Mouse (Mus musculus): ENCODE data around the gene Nhsl2.

Nhsl2 gene

DNA sequence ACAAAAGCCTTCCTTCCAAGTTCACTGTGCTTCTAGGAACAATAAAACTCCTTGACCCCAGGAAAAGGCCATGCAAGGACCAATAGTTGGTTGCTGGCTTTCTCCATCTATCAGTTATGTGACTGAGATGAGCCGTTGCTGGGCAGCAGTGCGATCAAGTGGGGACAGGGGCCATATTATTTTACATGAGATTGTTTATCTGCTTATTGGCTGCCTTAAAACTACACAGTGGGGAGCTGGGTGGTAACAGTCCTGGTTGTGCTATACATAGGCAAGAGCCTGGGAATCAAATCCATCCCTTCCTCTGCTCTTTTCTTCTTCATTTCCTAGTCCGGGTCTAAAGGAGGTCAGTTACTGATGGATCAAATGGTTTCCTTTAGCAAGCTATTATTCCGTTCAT is 53.4 kb downstream of the Nhsl2 start:
- no peak for DNase-seq (ENCODE audit: low spot score in 2 of 2)

DNA sequence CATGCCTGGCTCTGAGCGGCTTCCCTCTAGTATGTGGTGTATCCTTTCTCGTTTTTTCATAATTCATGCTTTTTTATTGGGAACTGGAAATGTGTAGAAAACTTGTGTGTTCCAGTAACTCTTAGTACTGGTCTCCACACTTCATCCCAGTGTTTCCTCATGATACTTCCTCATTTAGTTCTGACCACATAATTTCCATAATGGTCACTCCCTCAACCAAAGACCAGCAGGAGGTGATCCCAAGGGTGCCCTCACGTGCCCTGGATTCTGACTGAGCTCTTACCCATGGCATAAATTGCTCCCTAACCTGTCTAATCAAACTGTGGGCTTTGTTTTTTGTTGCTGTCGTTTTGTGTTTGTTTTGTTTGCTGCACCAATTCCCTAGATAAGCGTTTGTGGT is 58.1 kb downstream of the Nhsl2 start:
- no peak for DNase-seq (ENCODE audit: low spot score in 2 of 2)

DNA sequence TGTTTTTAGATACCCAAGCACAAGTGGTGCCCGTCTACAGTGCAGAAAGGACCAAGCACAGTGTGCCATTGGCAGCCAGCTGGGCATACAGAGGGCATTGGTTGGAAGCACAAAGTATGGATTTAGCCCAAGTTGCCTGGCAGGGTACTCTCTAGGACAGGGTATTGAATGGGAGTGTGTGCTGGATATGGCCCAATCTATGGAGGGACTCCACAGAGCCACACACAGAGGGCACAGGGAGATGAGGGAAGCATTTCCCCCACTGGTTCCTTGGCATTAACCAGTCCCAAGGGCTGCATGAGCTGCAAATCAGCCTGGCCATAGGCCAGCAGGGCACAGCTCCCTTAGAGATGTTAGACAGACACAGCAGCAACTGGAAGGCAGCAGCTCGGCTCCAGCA is 79.9 kb downstream of the Nhsl2 start:
- DNase-seq (ENCODE audit: low spot score in 2 of 2), result no peak

DNA sequence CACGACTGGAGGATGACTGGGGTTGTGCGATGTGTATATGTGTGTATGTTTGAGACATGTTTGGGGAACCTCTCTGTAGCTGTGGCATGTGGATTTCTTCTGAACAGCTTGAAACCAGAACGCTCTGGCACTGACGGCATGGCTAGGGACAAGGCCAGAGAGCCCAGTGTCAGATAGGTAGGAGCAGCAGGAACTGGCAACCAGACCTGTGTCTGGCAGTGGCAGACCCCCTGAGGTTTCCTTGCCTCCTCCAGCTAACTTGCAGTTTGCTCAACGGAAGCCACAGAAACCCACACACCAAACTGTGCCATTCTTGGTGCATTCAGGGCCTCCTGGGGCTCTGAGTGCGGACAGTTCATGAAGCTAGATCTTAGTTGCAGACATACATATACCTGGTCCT is 81.1 kb downstream of the Nhsl2 start:
- DNase-seq (ENCODE audit: low spot score in 2 of 2), result no peak

DNA sequence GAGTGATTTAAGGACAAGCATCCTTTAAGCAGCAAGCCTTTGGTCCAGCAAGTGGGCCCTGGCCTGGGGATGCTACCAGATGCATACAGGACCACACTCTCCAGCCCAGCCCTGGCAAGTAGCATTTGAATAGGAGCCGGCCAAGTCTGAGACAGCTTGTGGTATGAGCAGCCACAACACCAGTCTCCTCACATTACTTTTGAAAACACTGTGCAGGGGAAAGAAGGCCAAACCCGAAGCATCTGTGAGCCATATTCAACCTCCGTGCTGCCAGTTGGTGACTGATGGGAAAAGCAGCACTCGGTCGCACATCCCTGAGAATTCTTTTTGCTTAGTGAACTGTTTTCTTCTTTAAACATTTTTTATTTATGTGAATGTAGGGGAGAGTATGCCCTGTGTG is 81.8 kb downstream of the Nhsl2 start:
- no peak for DNase-seq (ENCODE audit: low spot score in 2 of 2)

DNA sequence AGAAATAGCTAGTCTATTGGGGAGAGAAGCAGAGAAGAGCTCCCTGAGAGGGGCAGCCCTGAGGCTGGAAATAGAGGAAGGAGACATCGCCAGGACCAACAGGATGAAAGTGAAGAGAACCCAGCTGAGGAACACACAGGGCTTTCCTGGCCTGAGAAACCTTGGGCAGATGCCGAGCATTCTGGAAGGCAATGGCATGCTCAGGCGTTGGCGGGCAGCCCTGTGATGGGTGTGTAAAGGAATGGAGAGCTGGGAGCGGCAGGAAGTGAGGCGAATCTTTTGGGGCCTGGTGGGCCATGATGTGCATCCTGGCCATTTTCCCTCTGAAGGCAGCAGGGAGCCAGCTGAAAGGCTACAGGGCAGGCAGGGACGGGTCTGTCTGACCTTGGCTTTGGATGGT is 83.1 kb downstream of the Nhsl2 start:
- no peak for DNase-seq (ENCODE audit: low spot score in 2 of 2)

DNA sequence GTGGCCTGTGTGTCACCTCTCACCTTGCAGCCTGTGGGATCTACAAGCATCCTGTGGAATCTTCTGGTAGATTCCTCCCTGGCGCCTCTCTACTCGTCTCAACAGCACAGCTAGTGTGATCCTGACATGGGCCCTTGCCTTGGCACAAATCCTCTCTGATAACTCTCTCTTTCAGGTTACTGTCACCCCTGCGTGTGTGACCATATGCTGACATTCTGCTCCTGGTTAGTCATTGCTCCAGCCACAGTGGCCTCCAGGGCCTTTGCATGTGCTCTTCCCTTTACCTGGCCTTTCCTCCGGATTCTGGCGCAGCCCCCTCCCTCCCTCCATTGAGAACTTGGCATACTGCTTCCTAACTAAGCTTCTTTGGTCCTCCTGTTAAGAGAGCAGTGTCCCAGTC is 84.2 kb downstream of the Nhsl2 start:
- no peak for DNase-seq (ENCODE audit: low spot score in 2 of 2)

DNA sequence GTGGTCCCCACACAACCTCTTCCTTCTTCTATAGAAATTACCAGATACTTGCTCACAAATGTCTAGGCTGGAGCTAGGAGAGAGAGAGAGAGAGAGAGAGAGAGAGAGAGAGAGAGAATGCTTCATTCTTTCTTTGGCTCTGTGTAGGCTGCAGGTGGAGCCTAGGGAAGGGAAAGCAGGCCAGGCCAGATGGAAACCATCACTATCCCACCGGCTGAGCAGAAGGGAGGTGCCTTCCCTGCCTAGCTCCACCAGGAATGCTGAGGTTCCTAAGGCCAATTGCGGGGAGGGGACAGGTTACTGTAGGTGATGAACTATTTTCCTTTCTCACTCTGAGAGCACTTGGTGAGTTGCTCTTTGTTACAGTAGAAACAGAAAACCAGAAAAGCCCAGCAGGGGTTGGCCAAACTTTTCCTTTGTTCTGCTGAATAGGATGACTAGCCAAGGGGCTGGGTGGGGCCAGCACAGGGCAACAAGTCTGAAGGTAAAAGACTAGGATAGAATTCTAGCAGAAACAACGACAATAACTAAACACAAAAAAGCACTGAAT is 86.2 kb downstream of the Nhsl2 start:
- DNase-seq (ENCODE audit: low spot score in 2 of 2), result no peak

DNA sequence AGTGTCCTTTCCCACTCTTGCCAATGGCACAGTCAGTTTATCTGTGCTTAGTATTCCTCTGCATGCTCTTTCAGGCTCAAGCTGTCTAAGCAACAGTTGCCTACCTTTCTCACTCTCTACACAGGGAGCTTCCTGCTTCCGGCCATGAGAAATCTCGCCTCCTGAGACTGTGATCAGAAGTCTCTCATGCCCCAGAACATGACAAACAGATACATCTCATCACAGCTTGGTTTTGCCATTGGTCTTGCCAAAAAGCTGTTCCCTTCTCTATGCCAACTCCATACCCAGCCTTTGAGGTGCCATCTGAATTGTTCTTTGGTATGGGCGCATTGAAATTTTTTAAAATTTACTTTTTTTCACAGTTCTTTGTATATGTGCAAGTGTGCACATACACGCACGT is 90.3 kb downstream of the Nhsl2 start:
- DNase-seq (ENCODE audit: low spot score in 2 of 2), result no peak

DNA sequence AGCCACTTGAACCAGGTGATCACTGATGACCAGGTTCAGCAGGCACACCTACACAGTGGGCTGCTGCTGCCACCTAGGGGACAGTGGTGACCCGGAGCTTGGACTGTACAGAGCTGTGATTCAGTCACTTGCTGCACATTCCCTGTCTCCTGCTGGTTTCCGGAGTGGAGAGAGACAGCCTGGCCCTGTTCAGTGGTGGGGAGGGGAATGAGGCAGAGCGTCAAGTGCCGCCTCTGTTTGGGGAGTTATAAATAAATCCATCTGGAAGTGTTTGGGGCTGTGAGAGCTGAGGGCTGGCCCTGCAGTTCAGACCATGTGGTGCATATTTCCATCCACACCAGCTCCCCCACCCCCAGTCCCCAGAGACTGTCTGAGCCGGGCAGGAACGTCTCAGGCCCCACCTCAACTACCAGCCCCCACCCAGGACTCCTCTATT is 93.3 kb downstream of the Nhsl2 start:
- DNase-seq (ENCODE audit: low spot score in 2 of 2), result peak; percentile 47 to 53

DNA sequence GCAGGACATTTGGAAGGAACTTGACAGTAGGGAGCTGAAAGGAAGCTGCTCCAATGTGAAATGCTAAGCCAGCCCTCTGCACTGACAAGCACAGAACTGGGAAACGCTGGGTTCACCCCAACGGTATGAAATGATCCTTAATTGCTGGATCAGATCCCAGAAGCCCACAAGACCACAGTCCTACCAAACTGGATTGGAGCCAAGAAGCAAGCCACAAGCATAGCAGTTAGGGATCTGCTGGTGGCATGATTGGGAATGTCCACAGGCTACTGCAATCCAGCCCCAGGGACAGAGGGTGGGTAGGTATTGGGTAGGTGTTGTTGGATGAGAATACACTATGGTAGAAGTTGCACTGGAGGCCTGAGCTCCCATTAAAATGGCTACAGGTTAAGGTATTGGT is 94.6 kb downstream of the Nhsl2 start:
- DNase-seq (ENCODE audit: low spot score in 2 of 2), result no peak

DNA sequence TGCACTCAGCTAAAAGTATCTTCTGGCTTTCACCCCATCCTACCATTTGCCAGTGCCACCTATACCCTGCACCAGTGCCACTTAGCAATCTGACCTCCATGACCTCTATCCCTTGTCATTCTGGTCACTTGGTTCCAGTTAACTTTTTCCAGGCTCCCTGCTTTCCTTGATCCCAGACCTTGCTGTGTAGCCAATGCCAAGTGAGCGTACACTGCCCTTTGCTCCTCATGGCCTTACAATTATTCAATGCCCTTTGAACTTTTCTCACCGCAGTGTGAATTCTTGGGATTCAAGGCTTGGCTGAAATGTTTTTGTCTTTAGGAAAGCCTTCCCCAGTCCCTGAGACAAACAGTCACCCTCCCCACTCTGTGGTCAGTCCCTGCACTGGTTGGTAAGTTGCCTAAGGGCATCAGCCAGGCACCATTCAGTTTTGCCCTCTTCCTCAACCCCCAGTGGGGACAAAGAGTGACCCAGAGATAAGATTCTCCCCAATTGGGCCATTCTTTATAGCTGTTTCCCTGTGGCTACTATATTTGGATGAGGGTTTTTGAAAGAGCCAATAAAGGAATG is 95.7 kb downstream of the Nhsl2 start:
- no peak for DNase-seq (ENCODE audit: low spot score in 2 of 2)

DNA sequence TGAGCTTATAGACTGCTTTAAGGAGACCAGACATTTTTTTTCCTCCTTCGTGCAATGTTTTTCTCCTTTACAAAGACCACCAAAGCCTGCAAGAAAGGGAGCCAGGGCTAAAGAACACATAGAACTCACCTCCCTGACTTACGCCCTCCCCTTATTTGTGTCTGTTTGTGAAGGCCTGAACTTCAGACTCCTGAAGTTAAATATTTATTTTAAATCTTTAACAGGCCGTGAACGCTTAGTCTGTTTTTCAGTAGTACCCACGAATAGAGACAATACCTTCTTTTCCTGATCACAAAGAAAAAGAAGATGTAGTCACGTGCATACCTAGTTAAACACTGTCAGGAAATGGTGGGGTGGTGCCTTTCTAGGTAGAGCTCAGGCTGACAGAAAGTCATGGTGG is 103.3 kb downstream of the Nhsl2 start:
- no peak for DNase-seq (ENCODE audit: low spot score in 2 of 2)

DNA sequence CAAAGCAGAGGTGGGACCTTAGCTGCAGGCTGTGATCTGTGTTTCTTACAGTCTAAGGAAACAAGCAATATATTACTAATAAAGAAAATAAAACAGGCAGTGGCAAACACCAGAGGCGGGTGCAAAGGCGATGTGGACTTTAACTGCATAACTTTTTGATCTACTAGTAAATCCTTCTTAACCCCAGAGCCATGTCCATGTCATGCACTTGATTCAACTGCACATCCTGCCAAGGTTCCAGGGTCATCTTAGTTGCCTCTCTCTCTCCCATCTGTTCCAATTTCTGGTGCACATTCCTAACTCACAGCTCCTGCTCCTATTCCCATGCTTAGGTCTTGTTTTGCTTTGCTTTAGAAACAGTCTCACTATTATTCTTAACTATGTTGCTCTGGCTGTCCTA is 104.1 kb downstream of the Nhsl2 start:
- DNase-seq (ENCODE audit: low spot score in 2 of 2), result no peak

DNA sequence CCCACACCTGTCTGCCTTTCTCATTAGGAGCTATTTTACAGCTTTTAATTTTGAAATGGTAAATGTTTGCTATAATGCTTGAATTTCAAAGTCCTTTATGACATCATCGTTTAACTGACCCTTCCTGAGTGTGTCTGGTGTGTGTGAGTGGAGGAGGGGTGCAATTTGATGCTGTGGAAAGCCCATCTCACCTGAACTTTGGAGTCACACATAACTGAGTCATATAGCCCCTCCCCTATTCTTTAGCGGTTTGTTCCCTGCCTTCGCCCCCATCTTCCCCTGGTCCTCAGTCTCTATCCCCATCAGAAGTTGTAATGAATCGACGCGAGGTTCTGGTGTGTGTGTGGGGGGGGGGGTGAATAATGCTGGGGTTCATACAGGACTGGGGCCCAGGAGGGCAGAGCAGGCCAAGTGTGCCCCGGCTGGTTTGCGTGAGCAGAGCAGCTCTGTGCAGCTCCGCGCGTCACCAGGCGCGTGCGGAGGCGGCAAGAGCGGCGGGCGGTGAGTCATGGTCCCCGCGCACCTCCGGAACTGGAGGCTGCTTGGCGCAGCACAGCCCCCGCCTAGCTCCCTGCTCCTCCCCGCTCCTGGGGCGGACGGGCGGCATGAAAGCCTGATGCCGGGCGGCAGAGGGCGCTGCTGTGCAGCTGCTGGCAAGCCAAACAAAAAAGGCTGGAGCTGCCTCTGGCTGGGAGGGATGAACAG is 104.8 kb downstream of the Nhsl2 start:
- peak; percentile 78 for DNase-seq (ENCODE audit: low spot score in 2 of 2)

DNA sequence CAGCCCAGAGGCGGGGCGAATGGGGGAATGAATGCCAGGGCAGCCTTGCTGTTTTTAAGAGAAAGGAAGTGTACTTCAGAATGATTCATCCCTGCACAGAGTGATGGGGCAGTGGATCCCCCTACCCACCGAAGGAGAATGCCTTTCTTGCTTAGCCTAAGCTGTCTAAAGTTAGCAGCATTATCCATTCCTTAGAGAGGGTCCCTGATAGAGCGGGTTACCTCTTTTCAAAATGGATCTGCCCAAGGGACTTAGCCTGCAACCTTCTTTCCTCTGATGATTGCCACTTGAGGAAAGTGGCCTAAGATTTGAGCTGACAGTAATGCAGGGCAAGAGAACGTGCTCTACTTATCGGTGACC is 105.3 kb downstream of the Nhsl2 start:
- no peak for DNase-seq (ENCODE audit: low spot score in 2 of 2)

DNA sequence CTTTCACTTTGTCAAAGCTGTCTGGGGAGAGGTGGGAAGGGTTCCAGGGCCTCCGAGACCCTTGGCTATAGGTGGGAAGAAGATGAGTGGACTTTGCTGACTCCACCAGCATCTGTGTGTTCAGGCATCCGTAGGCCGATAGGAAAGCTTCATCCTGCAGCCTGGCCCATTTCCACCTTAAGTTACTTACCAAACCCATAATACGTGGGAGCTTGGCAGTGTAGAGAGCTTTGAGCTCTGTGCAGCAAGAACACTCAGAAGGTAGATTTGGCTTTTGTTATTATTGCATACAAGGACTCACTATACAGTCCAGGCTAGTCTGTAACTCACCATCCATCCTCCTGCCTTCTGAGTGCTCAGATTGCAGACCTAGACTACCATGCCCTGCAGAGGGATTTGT is 112.7 kb downstream of the Nhsl2 start:
- no peak for DNase-seq (ENCODE audit: low spot score in 2 of 2)

DNA sequence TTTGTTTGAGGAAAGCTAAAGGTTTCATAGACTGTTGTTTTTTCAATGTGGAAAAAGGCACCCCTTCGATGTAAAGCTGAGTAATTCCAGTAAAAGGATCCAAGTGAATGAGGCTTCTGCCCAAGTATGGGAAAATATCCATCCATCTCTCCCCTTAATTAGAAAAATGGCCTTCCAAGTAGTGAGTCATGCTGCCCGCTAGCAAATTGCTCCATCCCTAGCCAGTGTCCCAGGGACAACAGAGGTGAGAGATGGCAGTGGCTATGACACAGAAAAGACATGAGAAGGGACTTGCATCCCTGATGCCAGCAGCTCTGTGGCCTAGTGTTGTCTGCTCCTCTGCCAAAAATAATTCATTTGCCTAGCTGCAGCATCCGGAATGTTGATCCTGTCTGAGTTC is 114.5 kb downstream of the Nhsl2 start:
- DNase-seq (ENCODE audit: low spot score in 2 of 2), result no peak

DNA sequence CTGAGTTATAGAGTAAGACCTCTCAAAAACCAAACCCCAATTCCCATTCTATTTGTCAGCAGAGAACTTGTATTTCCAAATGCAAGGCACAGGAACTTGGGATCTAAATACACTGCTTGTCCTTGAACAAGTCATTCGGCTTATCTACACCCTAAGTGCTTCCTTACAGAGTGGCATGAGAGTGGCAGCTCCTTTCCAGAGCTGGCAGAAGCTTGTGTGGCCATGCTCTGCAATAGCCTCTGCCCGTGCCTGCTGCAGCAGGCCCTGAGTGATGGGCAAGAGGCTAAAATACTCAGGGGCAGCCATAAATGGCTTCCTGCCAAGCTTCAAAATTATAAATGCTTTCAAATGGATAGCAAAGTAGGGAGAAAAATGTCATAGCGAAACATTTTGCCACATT is 123.8 kb downstream of the Nhsl2 start:
- DNase-seq (ENCODE audit: low spot score in 2 of 2), result no peak

DNA sequence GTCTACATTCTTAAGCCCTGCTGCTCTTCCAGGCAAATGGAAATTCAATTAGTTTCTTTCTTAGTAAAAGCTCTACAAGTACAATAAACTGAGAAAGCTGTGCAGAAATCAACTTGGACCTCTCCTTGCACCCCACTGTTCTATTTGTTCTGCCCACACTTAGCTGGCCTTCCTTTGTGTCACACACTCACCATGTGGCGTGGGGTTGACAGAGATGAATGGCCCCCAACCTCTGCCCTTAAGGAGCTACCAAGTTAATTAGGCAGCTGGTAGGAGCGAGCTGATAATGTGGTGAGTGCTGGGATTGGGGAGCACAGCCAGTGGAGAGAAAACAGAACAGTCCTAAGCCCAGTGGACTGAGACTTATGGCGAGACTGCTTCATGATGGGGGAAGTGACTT is 127.7 kb downstream of the Nhsl2 start:
- DNase-seq (ENCODE audit: low spot score in 2 of 2), result no peak

DNA sequence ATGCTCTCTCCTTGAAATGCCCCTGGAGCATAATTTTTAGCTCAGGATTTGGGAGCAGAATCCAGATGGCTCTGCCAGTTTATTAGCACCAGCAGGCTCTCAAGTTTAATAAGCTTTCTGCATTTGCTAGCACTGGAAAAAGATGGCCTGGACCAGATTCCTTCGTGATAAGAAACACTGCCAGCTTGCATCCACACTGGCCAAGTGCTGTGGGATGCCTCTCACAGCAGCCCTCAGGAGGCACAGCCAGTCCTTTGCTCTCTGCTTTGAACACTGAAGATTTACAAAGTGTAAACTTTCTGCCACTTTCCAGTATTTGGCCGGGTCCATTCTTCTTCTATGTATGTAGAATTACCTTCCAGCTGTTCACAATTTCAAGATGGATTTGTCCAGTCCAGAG is 129.7 kb downstream of the Nhsl2 start:
- no peak for DNase-seq (ENCODE audit: low spot score in 2 of 2)

DNA sequence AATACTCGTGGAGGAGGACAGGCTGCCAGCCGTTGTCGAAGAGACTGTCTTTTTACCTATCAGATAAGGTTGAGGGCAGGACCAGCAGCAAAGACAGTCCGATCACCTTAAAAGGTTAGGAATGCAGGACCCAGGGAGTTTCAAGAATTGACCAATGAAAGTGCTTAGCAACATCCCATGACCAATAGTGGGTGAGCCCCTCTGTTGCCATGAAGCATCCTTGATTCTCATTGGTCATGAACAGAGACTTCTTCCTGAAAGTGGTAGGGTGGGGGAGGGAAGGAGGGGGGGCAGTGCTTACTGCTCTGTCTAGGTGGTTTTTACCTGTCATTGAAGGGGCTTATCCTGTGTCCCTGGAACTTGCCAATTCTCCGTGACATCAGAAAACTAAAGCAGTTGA is 130.1 kb downstream of the Nhsl2 start:
- no peak for DNase-seq (ENCODE audit: low spot score in 2 of 2)

DNA sequence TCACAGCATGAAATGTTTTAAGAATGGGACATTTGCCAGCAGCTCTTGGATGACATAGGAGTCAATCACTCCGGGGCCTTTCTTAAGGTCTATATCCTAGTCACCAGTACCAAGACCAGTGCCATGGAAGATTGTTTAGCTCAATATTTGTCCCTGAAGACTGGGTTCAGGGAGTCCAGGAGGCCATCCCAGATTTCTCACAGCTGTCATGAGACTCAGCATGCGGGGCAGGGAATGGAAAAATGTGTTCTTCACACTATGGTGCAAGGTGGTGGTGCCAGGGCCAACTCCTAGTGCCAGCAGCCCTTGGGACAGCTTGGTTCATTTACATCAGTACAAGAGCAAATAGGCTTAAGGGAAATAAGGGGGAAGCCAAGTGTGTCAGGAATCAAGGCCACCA is 131.4 kb downstream of the Nhsl2 start:
- no peak for DNase-seq (ENCODE audit: low spot score in 2 of 2)

DNA sequence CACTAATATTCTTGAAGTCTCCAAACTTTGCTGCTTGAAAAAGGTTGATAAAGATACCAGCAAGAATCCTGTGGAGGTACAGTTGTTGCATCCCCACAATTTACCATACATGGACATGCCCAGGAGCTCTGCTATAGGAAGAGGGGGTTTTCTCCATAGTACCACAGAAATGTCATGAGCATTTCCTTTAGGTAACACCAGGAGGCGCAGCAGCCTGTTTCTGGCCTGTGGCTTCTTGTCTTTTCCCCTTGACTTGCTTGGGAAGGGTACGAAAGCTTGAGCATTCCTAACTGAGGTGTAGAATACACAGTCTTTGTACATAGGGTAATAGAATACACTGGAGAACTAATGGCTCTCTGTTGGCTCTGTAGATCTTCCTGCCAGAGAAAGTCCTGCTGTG is 132.3 kb downstream of the Nhsl2 start:
- DNase-seq (ENCODE audit: low spot score in 2 of 2), result no peak

Data from frontal cortex, postnatal 14 days (tissue).